Mouse (Mus musculus) megakaryocyte, embryonic 14.5 days (primary cell): ENCODE results near the gene Asic2. TPM values are rescaled to one million over a fixed set of nuclear protein-coding genes. Genes with fewer than 3 reads are reported as not detected.

Source experiments
- H3K27me3 ChIP-seq: replicated peaks from 2 replicates; pipeline ENCODE3; 2012; ENCODE audit warnings: inconsistent platforms
- H3K36me3 ChIP-seq: replicated peaks from 2 replicates; pipeline ENCODE3; 2012; ENCODE audit warnings: low read length, inconsistent platforms, mixed read lengths
- H3K4me1 ChIP-seq: 2 replicates; pipeline ENCODE4 v1.6.1; 2012; ENCODE audit warnings: inconsistent platforms
- H3K4me3 ChIP-seq: replicated peaks from 2 replicates; pipeline ENCODE3; 2012; ENCODE audit warnings: moderate library complexity, mild to moderate bottlenecking, inconsistent platforms
- H3K9me3 ChIP-seq: 2 replicates; pipeline ENCODE4 v1.6.1; 2012; ENCODE audit warnings: inconsistent platforms
- FLI1 ChIP-seq: IDR thresholded peaks from 2 replicates; pipeline ENCODE4 v1.6.1; 2012; ENCODE audit warnings: low read length, inconsistent platforms, mixed read lengths
- GATA1 ChIP-seq: IDR thresholded peaks from 3 replicates; pipeline ENCODE4 v1.6.1; 2012; ENCODE audit warnings: mixed read lengths, low read length, inconsistent platforms, borderline replicate concordance
- polyA plus RNA-seq: library from polyadenylated mRNA; stranded (reverse); fragments of >175 nt; gene quantifications from 2 replicates; pipeline ENCODE4 v1.2.3, GENCODE M21; 2012; ENCODE audit warnings: low replicate concordance; ENCODE audit not compliant: insufficient read depth

The Asic2 gene
- polyA plus RNA-seq, 1 experiment: 0.04 TPM

DNA sequence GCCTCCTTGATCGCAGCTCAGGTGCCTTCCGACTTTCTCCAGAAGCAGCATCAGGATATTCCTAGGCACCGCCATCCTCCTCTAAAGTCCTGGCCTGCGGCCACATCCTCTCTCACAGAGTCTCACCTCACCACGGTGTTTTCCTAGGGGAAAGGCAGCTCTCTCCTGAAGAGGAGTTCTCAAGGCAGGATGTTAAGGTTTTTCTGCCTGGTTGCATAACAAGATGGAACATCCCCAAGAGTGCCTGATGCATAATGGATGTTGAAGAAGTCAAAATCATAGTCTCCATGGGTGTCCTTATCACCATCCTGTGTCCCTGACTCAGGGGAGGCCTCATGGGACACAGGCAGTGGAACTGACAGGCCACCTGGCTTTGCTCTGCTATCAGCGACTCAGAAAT, 1060.4 kb downstream of the Asic2 start:
- Histone ChIP-seq H3K4me3 (no peak overlapping the region), H3K9me3 (no peaks in the 10 kb centered on the region), H3K27me3 (no peaks in the 10 kb centered on the region), H3K4me1 (no peaks in the 10 kb centered on the region), H3K36me3 (no peaks in the 10 kb centered on the region)
- no peak for TF ChIP-seq GATA1
- TF ChIP-seq FLI1: no peak

DNA sequence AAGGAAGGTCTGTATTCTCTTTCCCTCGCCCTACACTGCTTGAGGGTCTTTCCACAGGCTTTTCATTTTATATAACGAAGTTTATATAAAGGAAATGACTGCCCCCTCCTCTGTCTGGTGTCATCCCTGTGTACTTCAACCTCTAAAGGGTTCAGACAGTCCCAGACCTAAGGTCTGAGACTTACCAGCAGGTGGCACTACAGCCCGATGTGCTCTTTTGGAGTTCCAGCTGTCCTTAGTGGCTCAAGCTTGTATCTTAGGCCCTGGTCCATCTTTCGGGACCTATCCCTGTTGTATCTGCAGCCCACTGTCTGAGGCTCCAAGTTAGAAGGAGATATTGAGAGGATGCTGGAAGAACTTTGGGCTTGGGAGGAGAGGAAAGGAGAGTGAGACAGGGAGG, 1061.8 kb downstream of the Asic2 start:
- Histone ChIP-seq H3K4me3 (no peak overlapping the region), H3K36me3 (no peaks in the 10 kb centered on the region), H3K27me3 (no peaks in the 10 kb centered on the region), H3K4me1 (no peaks in the 10 kb centered on the region), H3K9me3 (no peaks in the 10 kb centered on the region)
- TF ChIP-seq FLI1: no peak
- TF ChIP-seq GATA1: no peak

DNA sequence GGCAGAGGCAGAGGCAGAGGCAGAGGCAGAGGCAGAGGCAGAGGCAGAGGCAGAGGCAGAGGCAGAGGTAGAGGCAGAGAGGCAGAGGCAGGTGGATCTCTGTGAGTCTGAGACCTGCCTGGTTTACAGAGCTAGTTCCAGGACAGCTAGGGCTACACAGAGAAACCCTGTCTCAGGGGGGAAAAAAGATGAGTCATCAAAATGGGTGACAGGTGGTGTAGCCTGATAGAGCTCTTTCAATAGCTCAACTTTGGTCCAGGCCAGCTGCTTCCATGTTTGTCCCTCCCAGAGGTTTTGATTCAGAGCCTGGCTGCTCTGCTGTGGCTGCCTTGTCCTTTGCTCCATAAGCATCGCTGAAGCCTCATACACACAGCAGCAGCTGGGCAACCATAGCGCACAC, 1063.7 kb downstream of the Asic2 start:
- H3K4me3 ChIP-seq: no peak overlapping the region
- no peaks in the 10 kb centered on the region for H3K27me3 ChIP-seq
- H3K9me3 ChIP-seq: no peaks in the 10 kb centered on the region
- no peaks in the 10 kb centered on the region for H3K4me1 ChIP-seq
- no peaks in the 10 kb centered on the region for H3K36me3 ChIP-seq
- TF ChIP-seq FLI1: no peak
- no peak for TF ChIP-seq GATA1

DNA sequence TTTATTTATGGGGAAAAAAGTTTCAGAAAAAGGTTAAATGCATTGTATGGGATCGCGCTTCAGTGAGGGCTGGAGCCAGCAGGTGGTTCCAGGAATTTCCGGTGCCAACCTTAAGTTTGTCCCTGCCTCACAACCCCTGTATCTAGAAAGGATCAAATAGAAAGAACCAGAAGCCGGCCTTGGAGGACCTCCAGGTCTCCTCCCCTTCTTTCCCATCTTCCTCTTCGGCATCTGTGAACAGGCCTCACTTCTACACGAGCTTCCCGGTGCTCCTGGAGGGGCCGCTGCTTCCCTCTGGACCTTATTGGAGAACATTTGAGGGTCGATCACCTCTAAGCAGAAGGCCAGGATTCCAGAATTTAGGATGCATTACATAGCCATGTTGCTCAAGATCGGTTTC, 1064.8 kb downstream of the Asic2 start:
- TF ChIP-seq FLI1: no peak
- TF ChIP-seq GATA1: no peak
- H3K4me3 ChIP-seq: no peak overlapping the region
- no peaks in the 10 kb centered on the region for H3K9me3 ChIP-seq

GRCm38 (mm10) chr11:80902664-80903063, 1065.6 kb downstream of the Asic2 start:
- no peaks in the 10 kb centered on the region for H3K27me3 ChIP-seq
- no peaks in the 10 kb centered on the region for H3K36me3 ChIP-seq
- TF ChIP-seq FLI1 (no peak), GATA1 (no peak)
- no peaks in the 10 kb centered on the region for H3K9me3 ChIP-seq
- no peaks in the 10 kb centered on the region for H3K4me1 ChIP-seq
- H3K4me3 ChIP-seq: no peak overlapping the region

More for the DNA sequence above, 1064.8 kb downstream of the Asic2 start:
- Histone ChIP-seq H3K4me1 (no peaks in the 10 kb centered on the region), H3K27me3 (no peaks in the 10 kb centered on the region), H3K36me3 (no peaks in the 10 kb centered on the region)

GRCm38 (mm10) chr11:80900555-80900954, 1067.7 kb downstream of the Asic2 start:
- no peaks in the 10 kb centered on the region for H3K9me3 ChIP-seq
- TF ChIP-seq FLI1: no peak
- no peak for TF ChIP-seq GATA1
- no peaks in the 10 kb centered on the region for H3K4me1 ChIP-seq
- H3K36me3 ChIP-seq: no peaks in the 10 kb centered on the region
- H3K27me3 ChIP-seq: no peaks in the 10 kb centered on the region
- H3K4me3 ChIP-seq: no peak overlapping the region

- H3K27me3 ChIP-seq: peaks cover 12% of the 10 kb centered on the region
- TF ChIP-seq FLI1: no peak
- TF ChIP-seq GATA1: no peak
- no peak overlapping the region for H3K4me3 ChIP-seq
- H3K9me3 ChIP-seq: no peaks in the 10 kb centered on the region
- no peaks in the 10 kb centered on the region for H3K36me3 ChIP-seq
- H3K4me1 ChIP-seq: no peaks in the 10 kb centered on the region
Measured at GRCm38 (mm10) chr11:80895853-80896252, 1072.4 kb downstream of the Asic2 start.

- Histone ChIP-seq H3K4me3 (no peak overlapping the region), H3K27me3 (peaks cover 35% of the 10 kb centered on the region), H3K36me3 (no peaks in the 10 kb centered on the region), H3K9me3 (no peaks in the 10 kb centered on the region), H3K4me1 (no peaks in the 10 kb centered on the region; the same call in 1 of the 2 replicates)
- TF ChIP-seq FLI1: no peak
- TF ChIP-seq GATA1: no peak
Measured at GRCm38 (mm10) chr11:80889336-80890063, 1078.8 kb downstream of the Asic2 start.

DNA sequence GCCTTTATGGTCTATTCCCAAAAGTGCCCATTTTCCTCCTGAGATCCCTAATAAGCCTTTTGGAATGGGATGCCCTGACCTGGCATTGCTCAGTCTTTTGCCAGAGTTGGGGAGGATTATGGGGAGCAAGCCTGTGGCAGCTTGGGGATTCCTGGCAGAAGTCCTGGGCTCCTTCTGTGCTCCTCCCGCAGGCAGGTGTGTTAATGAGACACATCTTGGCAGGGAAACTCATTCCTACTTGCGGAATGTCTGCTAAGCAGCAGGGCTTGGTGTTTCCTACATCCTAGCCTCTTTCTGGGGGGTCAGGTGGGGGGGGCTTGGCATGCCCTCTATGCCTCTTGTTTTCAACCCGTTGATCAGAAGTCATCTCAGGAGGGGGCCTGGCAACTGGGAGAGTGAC, 1081.2 kb downstream of the Asic2 start:
- TF ChIP-seq FLI1: no peak
- no peak for TF ChIP-seq GATA1
- Histone ChIP-seq H3K4me1 (no peaks in the 10 kb centered on the region; the same call in 1 of the 2 replicates), H3K27me3 (peaks cover 40% of the 10 kb centered on the region), H3K4me3 (no peak overlapping the region), H3K36me3 (no peaks in the 10 kb centered on the region), H3K9me3 (no peaks in the 10 kb centered on the region)

DNA sequence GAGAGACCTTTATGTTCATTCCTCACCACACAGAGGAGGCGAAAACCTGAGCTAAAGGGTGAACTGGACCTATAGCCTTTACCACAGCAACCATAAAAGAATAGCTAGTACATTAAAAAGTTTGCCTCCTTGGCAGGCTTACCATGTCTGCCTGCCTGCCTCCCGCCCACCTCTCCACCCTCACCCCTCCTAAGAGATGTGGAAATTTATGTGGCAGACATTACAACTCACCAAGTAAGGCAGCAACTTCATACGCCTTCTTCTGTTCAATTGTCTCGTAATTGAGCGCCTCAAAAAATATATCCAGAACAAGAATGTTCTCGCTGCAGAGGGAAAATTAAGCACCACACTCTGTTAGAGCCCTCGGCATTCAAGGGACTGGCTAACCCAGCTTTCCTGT, 1081.9 kb downstream of the Asic2 start:
- no peak for TF ChIP-seq FLI1
- no peak for TF ChIP-seq GATA1
- Histone ChIP-seq H3K36me3 (no peaks in the 10 kb centered on the region), H3K4me1 (no peaks in the 10 kb centered on the region; the same call in 1 of the 2 replicates), H3K4me3 (no peak overlapping the region), H3K9me3 (no peaks in the 10 kb centered on the region), H3K27me3 (peaks cover 35% of the 10 kb centered on the region)

- Histone ChIP-seq H3K4me3 (peak overlapping the region; percentile 20), H3K27me3 (peaks cover 23% of the 10 kb centered on the region), H3K9me3 (no peaks in the 10 kb centered on the region), H3K36me3 (no peaks in the 10 kb centered on the region), H3K4me1 (no peaks in the 10 kb centered on the region; the same call in 1 of the 2 replicates)
- TF ChIP-seq GATA1: no peak
- no peak for TF ChIP-seq FLI1
Measured at GRCm38 (mm10) chr11:80884521-80885231, 1083.6 kb downstream of the Asic2 start.
